Mouse (Mus musculus): ENCODE data around the gene Ros1. TPM values are rescaled to one million over a fixed set of nuclear protein-coding genes. Genes with fewer than 3 reads are reported as not detected.

Gene Ros1
- total and polyA plus RNA-seq, 2 experiments from 2014 or later, result not detected

GRCm38 (mm10) chr10:52029421-52030080, 165.5 kb downstream of the Ros1 start:
- Histone ChIP-seq H3K4me2 (ENCODE audit: low read depth, low read length) (no peak overlapping the region), H3K36me3 (ENCODE audit: insufficient read depth, low read length) (no peaks in the 10 kb centered on the region), H3K9me3 (ENCODE audit: low read length) (no peaks in the 10 kb centered on the region), H3K27me3 (ENCODE audit: insufficient read depth, low read length) (peaks cover 60% of the 10 kb centered on the region), H3K9ac (replicated peaks; ENCODE audit: low read length) (no peak overlapping the region), H3K4me1 (ENCODE audit: insufficient read depth, low read length) (peaks cover 6% of the 10 kb centered on the region; the same call in 1 of the 2 replicates), H3K4me3 (ENCODE audit: low read length) (no peak overlapping the region), H3K27ac (no peak overlapping the region)
- ATAC-seq (no peak), DNase-seq (ENCODE audit: low spot score) (no peak)
- TF ChIP-seq CTCF (IDR thresholded peaks at IDR 0.05; ENCODE audit: low read depth), result no peak
- 1% methylated on average over 10 of the region's 10 CpGs for WGBS

- Histone ChIP-seq H3K27ac (no peak overlapping the region), H3K27me3 (ENCODE audit: insufficient read depth, low read length) (peaks cover 67% of the 10 kb centered on the region), H3K4me2 (ENCODE audit: low read depth, low read length) (no peak overlapping the region), H3K4me1 (ENCODE audit: insufficient read depth, low read length) (peaks cover 6% of the 10 kb centered on the region; the same call in 1 of the 2 replicates), H3K9ac (replicated peaks; ENCODE audit: low read length) (no peak overlapping the region), H3K9me3 (ENCODE audit: low read length) (no peaks in the 10 kb centered on the region), H3K36me3 (ENCODE audit: insufficient read depth, low read length) (no peaks in the 10 kb centered on the region), H3K4me3 (ENCODE audit: low read length) (no peak overlapping the region)
- TF ChIP-seq CTCF (IDR thresholded peaks at IDR 0.05; ENCODE audit: low read depth), result no peak
- 4% methylated on average over 11 of the region's 11 CpGs for WGBS
- no peak for DNase-seq (ENCODE audit: low spot score)
- no peak for ATAC-seq
These were observed 166.3 kb downstream of the Ros1 start for GRCm38 (mm10) chr10:52028561-52029370.

- peak; percentile 72 for ATAC-seq
- no peak for DNase-seq (ENCODE audit: low spot score)
- no peak for TF ChIP-seq CTCF (IDR thresholded peaks at IDR 0.05; ENCODE audit: low read depth)
- 3% methylated on average over 52 of the region's 68 CpGs for WGBS
- Histone ChIP-seq H3K9me3 (ENCODE audit: low read length) (no peaks in the 10 kb centered on the region), H3K27ac (no peak overlapping the region), H3K4me3 (ENCODE audit: low read length) (peak overlapping the region; percentile 45), H3K27me3 (ENCODE audit: insufficient read depth, low read length) (peaks cover 69% of the 10 kb centered on the region), H3K36me3 (ENCODE audit: insufficient read depth, low read length) (no peaks in the 10 kb centered on the region), H3K4me1 (ENCODE audit: insufficient read depth, low read length) (peaks cover 6% of the 10 kb centered on the region; the same call in 1 of the 2 replicates), H3K9ac (replicated peaks; ENCODE audit: low read length) (peak overlapping the region; percentile 43), H3K4me2 (ENCODE audit: low read depth, low read length) (peak overlapping the region; percentile 83)
These were observed 167.6 kb downstream of the Ros1 start for GRCm38 (mm10) chr10:52027161-52028035.

- Histone ChIP-seq H3K9me3 (ENCODE audit: low read length) (no peaks in the 10 kb centered on the region), H3K27ac (no peak overlapping the region), H3K9ac (replicated peaks; ENCODE audit: low read length) (no peak overlapping the region), H3K4me2 (ENCODE audit: low read depth, low read length) (no peak overlapping the region), H3K4me3 (ENCODE audit: low read length) (no peak overlapping the region), H3K27me3 (ENCODE audit: insufficient read depth, low read length) (peaks cover 72% of the 10 kb centered on the region), H3K36me3 (ENCODE audit: insufficient read depth, low read length) (no peaks in the 10 kb centered on the region), H3K4me1 (ENCODE audit: insufficient read depth, low read length) (peaks cover 6% of the 10 kb centered on the region; the same call in 1 of the 2 replicates)
- DNase-seq (ENCODE audit: low spot score), result no peak
- no peak for ATAC-seq
- WGBS, result 19% methylated on average over 7 of the region's 7 CpGs
- TF ChIP-seq CTCF (IDR thresholded peaks at IDR 0.05; ENCODE audit: low read depth), result no peak
These were observed 169.2 kb downstream of the Ros1 start for GRCm38 (mm10) chr10:52025821-52026220.

DNA sequence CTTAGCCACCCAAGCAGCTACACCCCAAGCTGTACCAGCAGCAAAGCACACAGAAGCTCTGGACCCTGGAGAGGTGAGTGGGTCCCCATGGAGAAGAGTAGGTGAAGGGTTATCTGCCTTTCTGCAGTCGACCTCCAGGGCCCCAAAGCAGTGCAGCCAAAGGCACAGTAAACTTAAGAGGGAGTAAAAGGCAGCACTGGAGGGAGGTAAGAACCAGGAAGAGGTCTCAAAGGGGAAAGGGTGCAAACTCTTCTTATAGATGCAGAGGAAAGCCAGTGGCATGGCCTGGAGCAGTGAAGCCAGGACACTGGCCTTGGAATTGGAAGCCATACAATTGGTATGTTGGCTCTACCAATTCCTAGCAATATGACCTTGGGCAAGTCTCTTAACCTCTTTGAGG, 169.8 kb downstream of the Ros1 start:
- Histone ChIP-seq H3K27ac (no peak overlapping the region), H3K27me3 (ENCODE audit: insufficient read depth, low read length) (peaks cover 76% of the 10 kb centered on the region), H3K4me3 (ENCODE audit: low read length) (no peak overlapping the region), H3K9ac (replicated peaks; ENCODE audit: low read length) (no peak overlapping the region), H3K4me1 (ENCODE audit: insufficient read depth, low read length) (peaks cover 6% of the 10 kb centered on the region; the same call in 1 of the 2 replicates), H3K9me3 (ENCODE audit: low read length) (no peaks in the 10 kb centered on the region), H3K4me2 (ENCODE audit: low read depth, low read length) (no peak overlapping the region), H3K36me3 (ENCODE audit: insufficient read depth, low read length) (no peaks in the 10 kb centered on the region)
- DNase-seq (ENCODE audit: low spot score) (no peak), ATAC-seq (no peak)
- TF ChIP-seq CTCF (IDR thresholded peaks at IDR 0.05; ENCODE audit: low read depth), result no peak
- 0% methylated on average over 1 of the region's 1 CpGs for WGBS

DNA sequence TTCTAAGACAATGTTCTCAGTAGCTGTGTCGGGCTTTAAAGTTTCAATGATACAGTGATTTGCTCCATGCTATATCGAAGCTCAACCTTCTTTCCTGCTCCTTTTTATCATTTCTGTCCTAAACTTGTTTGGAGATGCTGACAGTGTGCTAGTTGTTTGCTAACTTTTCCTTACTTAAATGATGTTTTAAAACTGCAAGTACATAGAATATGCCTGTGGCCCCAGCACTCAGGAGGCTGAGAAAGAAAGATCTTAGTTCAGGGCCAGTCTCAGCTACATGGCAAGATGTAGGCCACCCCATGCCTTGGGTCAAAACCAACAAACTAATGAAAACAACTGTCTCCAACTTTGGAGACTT, 171.0 kb downstream of the Ros1 start:
- H3K27me3 ChIP-seq (ENCODE audit: insufficient read depth, low read length), result peaks cover 72% of the 10 kb centered on the region
- 25% methylated on average over 2 of the region's 2 CpGs for WGBS

More for the DNA sequence above, 171.0 kb downstream of the Ros1 start:
- no peak for DNase-seq (ENCODE audit: low spot score)
- Histone ChIP-seq H3K9ac (replicated peaks; ENCODE audit: low read length) (no peak overlapping the region), H3K36me3 (ENCODE audit: insufficient read depth, low read length) (no peaks in the 10 kb centered on the region), H3K27ac (no peak overlapping the region), H3K9me3 (ENCODE audit: low read length) (no peaks in the 10 kb centered on the region), H3K4me2 (ENCODE audit: low read depth, low read length) (no peak overlapping the region), H3K4me1 (ENCODE audit: insufficient read depth, low read length) (peaks cover 6% of the 10 kb centered on the region; the same call in 1 of the 2 replicates), H3K4me3 (ENCODE audit: low read length) (no peak overlapping the region)
- ATAC-seq, result no peak
- no peak for TF ChIP-seq CTCF (IDR thresholded peaks at IDR 0.05; ENCODE audit: low read depth)

All from hindbrain, postnatal 0 days (tissue).